Comparison of ENCODE assay signal across 8 mouse cellular contexts in the genomic region with DNA sequence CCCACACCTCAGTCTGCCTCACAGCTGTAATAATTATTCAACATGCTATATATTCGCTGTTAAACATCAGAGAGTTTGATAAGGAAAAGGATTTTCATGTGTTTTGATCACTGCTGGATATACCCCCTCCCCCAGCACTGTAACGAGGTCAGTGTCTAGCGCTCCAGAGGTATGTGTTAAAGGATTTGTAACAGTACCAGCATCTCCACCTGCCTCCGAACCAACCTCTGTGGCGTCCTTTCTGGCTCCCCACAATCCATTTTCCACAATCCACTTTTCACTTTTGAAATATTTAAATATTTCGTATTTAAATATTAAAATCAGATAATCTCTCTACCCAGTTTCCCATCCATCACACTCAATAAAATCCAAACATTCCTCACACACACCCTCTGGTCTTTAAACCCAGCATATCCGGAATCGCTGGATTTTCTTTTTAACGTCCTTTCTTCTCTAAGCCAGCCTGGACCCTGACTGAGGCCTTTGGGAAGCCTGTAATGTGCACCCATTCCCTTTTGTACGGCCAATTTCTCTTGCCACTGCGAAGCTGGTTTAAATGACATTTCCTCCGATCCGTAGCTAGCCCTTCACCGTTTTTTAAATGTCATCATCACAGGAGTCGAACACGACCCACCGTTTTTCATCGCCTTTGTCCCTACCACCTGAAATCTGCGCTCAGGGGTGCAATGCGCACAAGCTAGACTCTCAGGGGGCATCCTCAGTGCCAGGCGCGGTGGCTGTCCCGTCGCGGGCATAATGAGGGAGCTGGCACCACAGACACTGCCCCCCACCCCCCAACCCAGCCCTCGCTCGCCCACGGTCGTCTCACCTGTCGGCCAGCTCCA. TPM values are rescaled to one million over a fixed set of nuclear protein-coding genes. Genes with fewer than 3 reads are reported as not detected.
DNase-seq lines count a peak whose midpoint lies in the region; ATAC-seq and TF ChIP-seq lines count a peak whose summit lies in the region.

No protein-coding gene starts in this region.

- no peak for ATAC-seq in hindbrain, embryonic 14.5 days (ENCODE audit: low FRiP score)
- peak; percentile 40; the same call in 1 of the 2 replicates for ATAC-seq in midbrain, embryonic 13.5 days

- peak overlapping the region; percentile 86 for H3K4me3 ChIP-seq in gastrocnemius, adult 2 months
- H3K4me3 ChIP-seq in thymus, adult 2 months (ENCODE audit: control insufficient read depth, insufficient read depth, low read length) = peak overlapping the region; percentile 84
- peak overlapping the region; percentile 93 for H3K4me3 ChIP-seq in hindbrain, embryonic 14.5 days (replicated peaks; ENCODE audit: low read length)
- peak overlapping the region; percentile 98 for H3K4me3 ChIP-seq in midbrain, embryonic 13.5 days (replicated peaks)

- intact Hi-C loops in gastrocnemius, adult 2 months (cut with DNase I) = loop anchor here (2.0 to 5.0 kb wide), 2 partner anchors 45 to 109 kb away; no protein-coding TSS in a partner anchor

- 14% methylated on average over 30 of the region's 30 CpGs for WGBS in thymus, adult 2 months
- WGBS in hindbrain, embryonic 14.5 days = 4% methylated on average over 30 of the region's 30 CpGs
- WGBS in midbrain, embryonic 13.5 days = 4% methylated on average over 30 of the region's 30 CpGs

- H3K9ac ChIP-seq in hindbrain, embryonic 14.5 days = peak overlapping the region; percentile 98
- peak overlapping the region; percentile 98 for H3K9ac ChIP-seq in midbrain, embryonic 13.5 days (replicated peaks)

- TF ChIP-seq POLR2A in thymus, adult 2 months (IDR thresholded peaks at IDR 0.05; ENCODE audit: control insufficient read depth, extremely low read depth, insufficient read depth, low read length, poor library complexity) = no peak

- no peaks in the 10 kb centered on the region for H3K27me3 ChIP-seq in thymus, adult 2 months (ENCODE audit: control insufficient read depth, insufficient read depth, low read length)
- H3K27me3 ChIP-seq in hindbrain, embryonic 14.5 days (ENCODE audit: control insufficient read depth, insufficient read depth, low read length) = no peaks in the 10 kb centered on the region
- no peaks in the 10 kb centered on the region for H3K27me3 ChIP-seq in midbrain, embryonic 13.5 days

- peak overlapping the region; percentile 76 for H3K4me2 ChIP-seq in hindbrain, embryonic 14.5 days (replicated peaks)
- H3K4me2 ChIP-seq in midbrain, embryonic 13.5 days (replicated peaks) = peak overlapping the region; percentile 81

- DNase-seq in gastrocnemius, adult 2 months = no peak
- no peak for DNase-seq in gastrocnemius, postnatal 4 days (ENCODE audit: low spot score in 2 of 2)
- DNase-seq in thymus, adult 2 months = no peak
- no peak for DNase-seq in thymus, postnatal 25 days
- peak; percentile 32 for DNase-seq in hindbrain, embryonic 14.5 days (ENCODE audit: low spot score)
- no peak for DNase-seq in cerebellum, adult 11-12 months
- DNase-seq in right cerebral cortex, postnatal 10 days (ENCODE audit: low spot score in 2 of 2) = no peak

- no peak for TF ChIP-seq CTCF in gastrocnemius, adult 2 months (IDR thresholded peaks at IDR 0.05)
- no peak for TF ChIP-seq CTCF in thymus, adult 2 months (IDR thresholded peaks at IDR 0.05; ENCODE audit: borderline replicate concordance, control insufficient read depth, extremely low read depth, insufficient read depth, low read length, poor library complexity)

- H3K4me1 ChIP-seq in thymus, adult 2 months (replicated peaks; ENCODE audit: control insufficient read depth, insufficient read depth, low read length) = peaks cover 5% of the 10 kb centered on the region
- peaks cover 24% of the 10 kb centered on the region for H3K4me1 ChIP-seq in hindbrain, embryonic 14.5 days (replicated peaks; ENCODE audit: control insufficient read depth, insufficient read depth, low read length)
- peaks cover 29% of the 10 kb centered on the region for H3K4me1 ChIP-seq in midbrain, embryonic 13.5 days (replicated peaks)

- H3K36me3 ChIP-seq in thymus, adult 2 months (ENCODE audit: control insufficient read depth, insufficient read depth, low read length) = no peaks in the 10 kb centered on the region
- peaks cover 18% of the 10 kb centered on the region for H3K36me3 ChIP-seq in hindbrain, embryonic 14.5 days (replicated peaks; ENCODE audit: control insufficient read depth, insufficient read depth)
- peaks cover 15% of the 10 kb centered on the region for H3K36me3 ChIP-seq in midbrain, embryonic 13.5 days

- H3K27ac ChIP-seq in gastrocnemius, adult 2 months = peak overlapping the region; percentile 94
- no peak overlapping the region for H3K27ac ChIP-seq in thymus, adult 2 months (ENCODE audit: control insufficient read depth, insufficient read depth, low read length)
- H3K27ac ChIP-seq in hindbrain, embryonic 14.5 days = peak overlapping the region; percentile 89
- H3K27ac ChIP-seq in midbrain, embryonic 13.5 days = peak overlapping the region; percentile 90

- H3K9me3 ChIP-seq in hindbrain, embryonic 14.5 days (ENCODE audit: control insufficient read depth, low read length) = no peaks in the 10 kb centered on the region
- no peaks in the 10 kb centered on the region for H3K9me3 ChIP-seq in midbrain, embryonic 13.5 days

RNA-seq across cellular contexts. Expression of a gene that starts 1.0 kb away (rescaled TPM):
- total RNA-seq in gastrocnemius, adult 2 months (2021) = 1 to 10 TPM; 4.7 to 4.9 TPM
- total RNA-seq in gastrocnemius, postnatal 4 days (2021) = 10 to 100 TPM; 14.9 to 15.8 TPM
- 8.0 and 10.4 TPM in 2 replicates for polyA plus RNA-seq in thymus, adult 2 months (2012; rRNA removed)
- 15.6 and 17.7 TPM in 2 replicates for polyA plus RNA-seq in hindbrain, embryonic 14.5 days (2014; fragmentation: Nextera tagmentation; extraction: Ambion mirVana)
- 12.9 and 13.1 TPM in 2 replicates for polyA plus RNA-seq in midbrain, embryonic 13.5 days (2015; fragmentation: Nextera tagmentation; extraction: Ambion mirVana)

RNA-seq across cellular contexts. Expression of a gene that starts 29.9 kb away (rescaled TPM):
- total RNA-seq in gastrocnemius, adult 2 months (2021) = under 1 TPM; 0.23 to 0.39 TPM
- total RNA-seq in gastrocnemius, postnatal 4 days (2021) = 1 to 10 TPM; 1.0 to 1.5 TPM
- polyA plus RNA-seq in thymus, adult 2 months (2012; rRNA removed) = 0.58 and 0.66 TPM in 2 replicates
- 0.52 and 0.74 TPM in 2 replicates for polyA plus RNA-seq in hindbrain, embryonic 14.5 days (2014; fragmentation: Nextera tagmentation; extraction: Ambion mirVana)
- 0.85 and 1.2 TPM in 2 replicates for polyA plus RNA-seq in midbrain, embryonic 13.5 days (2015; fragmentation: Nextera tagmentation; extraction: Ambion mirVana)

RNA-seq across cellular contexts. Expression of a gene that starts 30.0 kb away (rescaled TPM):
- total RNA-seq in gastrocnemius, adult 2 months (2021) = 1 to 10 TPM; 6.6 to 8.8 TPM
- 10 to 100 TPM; 35.8 to 38.1 TPM for total RNA-seq in gastrocnemius, postnatal 4 days (2021)
- polyA plus RNA-seq in thymus, adult 2 months (2012; rRNA removed) = 129 and 136 TPM in 2 replicates
- 98.5 and 101 TPM in 2 replicates for polyA plus RNA-seq in hindbrain, embryonic 14.5 days (2014; fragmentation: Nextera tagmentation; extraction: Ambion mirVana)
- 99.3 and 101 TPM in 2 replicates for polyA plus RNA-seq in midbrain, embryonic 13.5 days (2015; fragmentation: Nextera tagmentation; extraction: Ambion mirVana)

RNA-seq across cellular contexts. Expression of a gene that starts 56.1 kb away (rescaled TPM):
- 1 to 10 TPM; 1.9 to 4.5 TPM for total RNA-seq in gastrocnemius, adult 2 months (2021)
- 10 to 100 TPM; 86.4 TPM for total RNA-seq in gastrocnemius, postnatal 4 days (2021)
- polyA plus RNA-seq in thymus, adult 2 months (2012; rRNA removed) = 7.8 and 9.5 TPM in 2 replicates
- 22.7 and 24.7 TPM in 2 replicates for polyA plus RNA-seq in hindbrain, embryonic 14.5 days (2014; fragmentation: Nextera tagmentation; extraction: Ambion mirVana)
- polyA plus RNA-seq in midbrain, embryonic 13.5 days (2015; fragmentation: Nextera tagmentation; extraction: Ambion mirVana) = 16.4 and 19.9 TPM in 2 replicates

RNA-seq across cellular contexts. Expression of a gene that starts 56.2 kb away (rescaled TPM):
- total RNA-seq in gastrocnemius, adult 2 months (2021) = 10 to 100 TPM; 10.3 to 19.0 TPM
- total RNA-seq in gastrocnemius, postnatal 4 days (2021) = 10 to 100 TPM; 54.1 to 57.9 TPM
- polyA plus RNA-seq in thymus, adult 2 months (2012; rRNA removed) = 150 and 214 TPM in 2 replicates
- polyA plus RNA-seq in hindbrain, embryonic 14.5 days (2014; fragmentation: Nextera tagmentation; extraction: Ambion mirVana) = 224 and 244 TPM in 2 replicates
- polyA plus RNA-seq in midbrain, embryonic 13.5 days (2015; fragmentation: Nextera tagmentation; extraction: Ambion mirVana) = 272 and 273 TPM in 2 replicates
